Mouse (Mus musculus): ENCODE measurements around the gene Gabbr2.

The Gabbr2 gene

GRCm38 (mm10) chr4:46915934-46916333 is 75.7 kb downstream of the Gabbr2 start:
- no peak for DNase-seq (ENCODE audit: low spot score)

- peak; percentile 35 for DNase-seq (ENCODE audit: low spot score)
Measured at GRCm38 (mm10) chr4:46915476-46915875, 76.2 kb downstream of the Gabbr2 start.

GRCm38 (mm10) chr4:46914606-46915005 is 77.1 kb downstream of the Gabbr2 start:
- no peak for DNase-seq (ENCODE audit: low spot score)

GRCm38 (mm10) chr4:46906036-46906691 is 85.5 kb downstream of the Gabbr2 start:
- no peak for DNase-seq (ENCODE audit: low spot score)

- no peak for DNase-seq (ENCODE audit: low spot score)
Measured at GRCm38 (mm10) chr4:46905152-46905551, 86.5 kb downstream of the Gabbr2 start.

- DNase-seq (ENCODE audit: low spot score): no peak
Measured at GRCm38 (mm10) chr4:46904129-46904528, 87.5 kb downstream of the Gabbr2 start.

GRCm38 (mm10) chr4:46898546-46898945 is 93.1 kb downstream of the Gabbr2 start:
- peak; percentile 72 for DNase-seq (ENCODE audit: low spot score)

- DNase-seq (ENCODE audit: low spot score): peak; percentile 81
Measured at GRCm38 (mm10) chr4:46897634-46898399, 93.9 kb downstream of the Gabbr2 start.

GRCm38 (mm10) chr4:46894144-46894543 is 97.5 kb downstream of the Gabbr2 start:
- DNase-seq (ENCODE audit: low spot score): no peak

GRCm38 (mm10) chr4:46889175-46889574 is 102.5 kb downstream of the Gabbr2 start:
- DNase-seq (ENCODE audit: low spot score): no peak

- no peak for DNase-seq (ENCODE audit: low spot score)
Measured at GRCm38 (mm10) chr4:46885627-46886383, 105.9 kb downstream of the Gabbr2 start.

GRCm38 (mm10) chr4:46884132-46884531 is 107.5 kb downstream of the Gabbr2 start:
- DNase-seq (ENCODE audit: low spot score): no peak

GRCm38 (mm10) chr4:46883546-46883945 is 108.1 kb downstream of the Gabbr2 start:
- no peak for DNase-seq (ENCODE audit: low spot score)

- DNase-seq (ENCODE audit: low spot score): peak; percentile 74
Measured at GRCm38 (mm10) chr4:46883047-46883446, 108.6 kb downstream of the Gabbr2 start.

GRCm38 (mm10) chr4:46881271-46881670 is 110.4 kb downstream of the Gabbr2 start:
- DNase-seq (ENCODE audit: low spot score): no peak

- no peak for DNase-seq (ENCODE audit: low spot score)
Measured at GRCm38 (mm10) chr4:46879943-46880342, 111.7 kb downstream of the Gabbr2 start.

GRCm38 (mm10) chr4:46872750-46873149 is 118.9 kb downstream of the Gabbr2 start:
- no peak for DNase-seq (ENCODE audit: low spot score)

- no peak for DNase-seq (ENCODE audit: low spot score)
Measured at GRCm38 (mm10) chr4:46870157-46870556, 121.5 kb downstream of the Gabbr2 start.

- no peak for DNase-seq (ENCODE audit: low spot score)
Measured at GRCm38 (mm10) chr4:46869380-46869779, 122.3 kb downstream of the Gabbr2 start.

GRCm38 (mm10) chr4:46868921-46869320 is 122.8 kb downstream of the Gabbr2 start:
- DNase-seq (ENCODE audit: low spot score): no peak

- no peak for DNase-seq (ENCODE audit: low spot score)
Measured at GRCm38 (mm10) chr4:46868181-46868580, 123.5 kb downstream of the Gabbr2 start.

- DNase-seq (ENCODE audit: low spot score): no peak
Measured at GRCm38 (mm10) chr4:46867779-46868178, 123.9 kb downstream of the Gabbr2 start.

- DNase-seq (ENCODE audit: low spot score): no peak
Measured at GRCm38 (mm10) chr4:46866070-46866469, 125.6 kb downstream of the Gabbr2 start.

Measured in retina, embryonic 14.5 days (tissue).